Mouse (Mus musculus): Measurements from ENCODE around the gene Kndc1. TPM values are rescaled to one million over a fixed set of nuclear protein-coding genes. Genes with fewer than 3 reads are reported as not detected.
A peak's percentile ranks its signal among the peaks of the same experiment; 100 is the strongest.

The Kndc1 gene
- total and polyA plus RNA-seq, 3 experiments, result 0.47 TPM; not detected in 2

DNA sequence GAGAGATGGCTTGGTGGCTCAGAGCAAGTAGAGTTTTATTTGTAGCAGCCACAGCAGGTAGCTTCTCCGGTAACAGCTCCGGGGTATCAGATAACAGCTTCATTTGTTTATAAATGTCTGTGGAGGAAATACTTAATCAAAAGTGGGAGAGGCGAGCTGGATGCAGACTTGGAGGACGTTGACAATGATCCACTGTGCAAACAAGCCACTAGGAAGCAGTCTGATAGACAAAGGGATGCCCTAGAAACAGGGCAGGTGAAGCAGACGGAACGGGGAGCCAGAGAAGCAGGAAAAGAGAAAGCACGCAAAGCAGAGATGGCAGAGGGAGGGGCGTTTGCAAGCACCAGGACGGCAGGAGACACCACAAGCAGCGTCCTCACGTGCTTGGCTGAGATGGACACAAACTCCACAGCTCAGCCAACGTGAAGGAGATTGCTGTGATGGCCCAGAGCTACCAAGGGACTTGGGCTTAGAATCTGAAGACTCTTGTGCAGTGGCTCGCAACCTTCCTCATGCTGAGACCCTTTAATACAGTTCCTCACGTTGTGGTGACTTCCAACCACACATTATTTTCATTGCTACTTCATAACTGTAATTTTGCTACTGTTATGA lies 21.3 kb downstream of the Kndc1 start:
- H3K27ac ChIP-seq, result no peak overlapping the region
- H3K4me1 ChIP-seq (ENCODE audit: control insufficient read depth, insufficient read depth, low read length), result no peaks in the 10 kb centered on the region
- TF ChIP-seq EP300 (IDR thresholded peaks at IDR 0.05; ENCODE audit: insufficient read depth, low read depth, low read length) (no peak), CTCF (IDR thresholded peaks at IDR 0.05) (no peak), POLR2A (IDR thresholded peaks at IDR 0.05; ENCODE audit: insufficient read depth, low read depth, low read length) (no peak)
- 7% methylated on average over 14 of the region's 14 CpGs for WGBS
- no peaks in the 10 kb centered on the region for H3K36me3 ChIP-seq (ENCODE audit: control insufficient read depth, insufficient read depth, low read length)
- no peak overlapping the region for H3K4me3 ChIP-seq
- intact Hi-C loops (cut with DNase I), result no loop called here
- H3K9ac ChIP-seq (ENCODE audit: low read depth, low read length), result no peak overlapping the region
- no peaks in the 10 kb centered on the region for H3K79me2 ChIP-seq (replicated peaks; ENCODE audit: control insufficient read depth, insufficient read depth, low read length)
- no peak for DNase-seq
- H3K27me3 ChIP-seq (ENCODE audit: control insufficient read depth, insufficient read depth, low read length), result peaks cover 7% of the 10 kb centered on the region

DNA sequence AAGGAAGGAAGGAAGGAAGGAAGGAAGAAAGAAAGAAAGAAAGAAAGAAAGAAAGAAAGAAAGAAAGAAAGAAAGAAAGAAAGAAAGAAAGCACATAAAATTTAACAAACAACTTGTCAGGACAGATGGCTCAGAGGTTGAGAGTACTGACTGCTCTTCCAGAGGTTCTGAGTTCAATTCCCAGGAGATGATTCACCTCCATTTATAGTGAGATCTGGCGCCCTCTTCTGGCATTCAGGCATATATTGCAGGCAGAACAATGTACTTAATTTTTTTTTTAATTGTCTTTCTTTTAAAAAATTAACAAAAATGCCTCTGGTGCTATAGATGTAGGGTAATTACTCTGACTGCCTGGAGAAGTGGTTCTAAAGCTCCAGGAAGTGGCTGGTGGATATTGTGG lies 21.8 kb downstream of the Kndc1 start:
- intact Hi-C loops (cut with DNase I), result no loop called here
- TF ChIP-seq POLR2A (IDR thresholded peaks at IDR 0.05; ENCODE audit: insufficient read depth, low read depth, low read length), result no peak
- TF ChIP-seq EP300 (IDR thresholded peaks at IDR 0.05; ENCODE audit: insufficient read depth, low read depth, low read length), result no peak
- TF ChIP-seq CTCF (IDR thresholded peaks at IDR 0.05), result peak; percentile 33
- WGBS, result 2% methylated on average over 1 of the region's 1 CpGs
- Histone ChIP-seq H3K4me3 (no peak overlapping the region), H3K9ac (ENCODE audit: low read depth, low read length) (no peak overlapping the region), H3K36me3 (ENCODE audit: control insufficient read depth, insufficient read depth, low read length) (no peaks in the 10 kb centered on the region), H3K27me3 (ENCODE audit: control insufficient read depth, insufficient read depth, low read length) (peaks cover 7% of the 10 kb centered on the region), H3K27ac (no peak overlapping the region), H3K4me1 (ENCODE audit: control insufficient read depth, insufficient read depth, low read length) (no peaks in the 10 kb centered on the region), H3K79me2 (replicated peaks; ENCODE audit: control insufficient read depth, insufficient read depth, low read length) (no peaks in the 10 kb centered on the region)
- DNase-seq, result no peak

DNA sequence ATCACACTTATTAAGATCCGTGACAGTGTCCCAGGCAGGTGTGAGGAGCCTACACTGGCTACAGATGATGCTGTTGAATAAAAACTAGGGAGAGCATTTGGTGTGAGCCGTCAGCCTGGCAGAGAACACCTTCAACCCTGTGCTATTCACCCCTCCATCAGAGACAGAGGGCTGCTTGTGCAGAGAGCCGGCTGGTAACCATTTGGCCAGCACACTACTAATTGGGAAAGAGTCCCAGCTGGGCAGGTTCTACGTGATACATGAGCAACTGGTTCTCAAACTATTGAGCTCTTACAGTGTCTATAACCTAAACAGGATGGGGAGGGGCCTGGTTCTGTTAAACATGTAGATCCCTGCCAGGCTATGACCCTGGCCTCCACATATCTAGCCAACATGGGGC lies 23.8 kb downstream of the Kndc1 start:
- no peak for DNase-seq
- no peak overlapping the region for H3K27ac ChIP-seq
- intact Hi-C loops (cut with DNase I), result no loop called here
- WGBS, result 70% methylated on average over 4 of the region's 4 CpGs
- H3K4me1 ChIP-seq (ENCODE audit: control insufficient read depth, insufficient read depth, low read length), result no peaks in the 10 kb centered on the region
- no peak overlapping the region for H3K9ac ChIP-seq (ENCODE audit: low read depth, low read length)
- no peaks in the 10 kb centered on the region for H3K36me3 ChIP-seq (ENCODE audit: control insufficient read depth, insufficient read depth, low read length)
- H3K4me3 ChIP-seq, result no peak overlapping the region
- TF ChIP-seq POLR2A (IDR thresholded peaks at IDR 0.05; ENCODE audit: insufficient read depth, low read depth, low read length), result no peak
- no peak for TF ChIP-seq CTCF (IDR thresholded peaks at IDR 0.05)
- no peak for TF ChIP-seq EP300 (IDR thresholded peaks at IDR 0.05; ENCODE audit: insufficient read depth, low read depth, low read length)
- H3K27me3 ChIP-seq (ENCODE audit: control insufficient read depth, insufficient read depth, low read length), result peaks cover 7% of the 10 kb centered on the region
- H3K79me2 ChIP-seq (replicated peaks; ENCODE audit: control insufficient read depth, insufficient read depth, low read length), result no peaks in the 10 kb centered on the region

DNA sequence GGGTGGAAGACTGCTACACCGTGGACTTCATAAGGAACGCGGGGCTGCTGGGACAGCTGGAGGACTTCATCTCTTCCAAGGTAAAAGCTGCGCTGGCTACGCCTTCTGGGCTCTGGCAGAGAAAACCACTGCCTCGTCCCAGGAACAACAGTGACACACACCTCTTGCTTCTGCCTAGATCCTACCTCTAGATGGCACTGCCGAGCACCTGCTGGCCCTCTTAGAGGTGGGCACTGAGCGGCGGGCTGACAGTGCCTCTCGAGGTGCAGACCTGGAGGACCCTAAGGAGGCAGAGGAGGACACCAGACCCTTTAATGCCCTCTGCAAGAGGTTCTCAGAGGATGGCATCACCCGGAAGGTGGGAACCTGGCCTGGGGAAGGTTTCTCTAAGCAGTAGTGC lies 36.2 kb downstream of the Kndc1 start:
- Histone ChIP-seq H3K4me1 (ENCODE audit: control insufficient read depth, insufficient read depth, low read length) (no peaks in the 10 kb centered on the region), H3K27me3 (ENCODE audit: control insufficient read depth, insufficient read depth, low read length) (no peaks in the 10 kb centered on the region), H3K9ac (ENCODE audit: low read depth, low read length) (no peak overlapping the region), H3K79me2 (replicated peaks; ENCODE audit: control insufficient read depth, insufficient read depth, low read length) (no peaks in the 10 kb centered on the region), H3K27ac (no peak overlapping the region), H3K36me3 (ENCODE audit: control insufficient read depth, insufficient read depth, low read length) (no peaks in the 10 kb centered on the region), H3K4me3 (no peak overlapping the region)
- intact Hi-C loops (cut with DNase I), result no loop called here
- TF ChIP-seq CTCF (IDR thresholded peaks at IDR 0.05), result peak; percentile 69
- no peak for TF ChIP-seq EP300 (IDR thresholded peaks at IDR 0.05; ENCODE audit: insufficient read depth, low read depth, low read length)
- 16% methylated on average over 11 of the region's 11 CpGs for WGBS
- DNase-seq, result peak in 1 of 2 experiments; percentile 26

DNA sequence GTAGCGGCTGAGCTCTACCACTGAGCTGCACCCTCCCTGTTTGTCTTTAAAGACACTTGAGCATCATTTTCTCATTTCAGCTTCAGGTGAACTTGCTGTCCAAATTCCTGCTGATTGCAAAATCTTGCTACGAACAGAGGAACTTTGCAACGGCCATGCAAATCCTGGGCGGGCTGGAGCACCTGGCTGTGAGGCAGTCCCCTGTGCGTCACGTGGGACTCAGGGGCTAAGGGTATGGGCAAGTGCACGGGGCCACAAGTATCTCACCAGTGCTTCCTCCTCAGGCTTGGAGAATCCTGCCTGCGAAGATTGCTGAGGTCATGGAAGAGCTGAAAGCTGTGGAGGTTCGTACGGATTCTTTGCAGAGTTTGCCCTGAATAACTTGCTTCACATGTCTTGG lies 42.2 kb downstream of the Kndc1 start:
- intact Hi-C loops (cut with DNase I), result no loop called here
- DNase-seq, result no peak
- WGBS, result 79% methylated on average over 10 of the region's 10 CpGs
- TF ChIP-seq CTCF (IDR thresholded peaks at IDR 0.05) (no peak), EP300 (IDR thresholded peaks at IDR 0.05; ENCODE audit: insufficient read depth, low read depth, low read length) (no peak), POLR2A (IDR thresholded peaks at IDR 0.05; ENCODE audit: insufficient read depth, low read depth, low read length) (no peak)
- Histone ChIP-seq H3K27ac (no peak overlapping the region), H3K4me3 (no peak overlapping the region), H3K79me2 (replicated peaks; ENCODE audit: control insufficient read depth, insufficient read depth, low read length) (no peaks in the 10 kb centered on the region), H3K36me3 (ENCODE audit: control insufficient read depth, insufficient read depth, low read length) (no peaks in the 10 kb centered on the region), H3K27me3 (ENCODE audit: control insufficient read depth, insufficient read depth, low read length) (no peaks in the 10 kb centered on the region; the same call in 1 of the 2 replicates), H3K9ac (ENCODE audit: low read depth, low read length) (no peak overlapping the region), H3K4me1 (ENCODE audit: control insufficient read depth, insufficient read depth, low read length) (no peaks in the 10 kb centered on the region)

DNA sequence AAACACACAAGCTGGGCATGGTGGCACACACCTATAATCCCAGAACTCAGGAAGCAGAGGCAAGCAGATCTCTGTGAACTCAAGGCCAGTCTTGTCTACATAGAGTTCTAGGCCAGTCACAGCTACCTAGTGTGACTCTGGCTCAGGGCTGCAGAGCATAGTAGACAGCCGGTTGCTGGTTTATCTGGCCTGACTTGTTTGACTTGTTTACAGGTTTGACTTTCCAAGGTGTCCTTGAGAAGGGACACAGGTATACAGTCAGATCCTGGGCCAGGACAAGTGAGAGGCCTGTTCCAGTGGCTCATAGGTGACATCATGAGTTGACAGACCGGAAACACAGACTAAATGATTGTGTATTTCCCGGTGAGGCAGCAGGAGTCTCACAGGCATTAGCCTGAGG lies 42.6 kb downstream of the Kndc1 start:
- Histone ChIP-seq H3K9ac (ENCODE audit: low read depth, low read length) (no peak overlapping the region), H3K4me3 (no peak overlapping the region), H3K36me3 (ENCODE audit: control insufficient read depth, insufficient read depth, low read length) (no peaks in the 10 kb centered on the region), H3K27me3 (ENCODE audit: control insufficient read depth, insufficient read depth, low read length) (peaks cover 3% of the 10 kb centered on the region; the same call in 1 of the 2 replicates), H3K79me2 (replicated peaks; ENCODE audit: control insufficient read depth, insufficient read depth, low read length) (no peaks in the 10 kb centered on the region), H3K4me1 (ENCODE audit: control insufficient read depth, insufficient read depth, low read length) (no peaks in the 10 kb centered on the region), H3K27ac (no peak overlapping the region)
- TF ChIP-seq EP300 (IDR thresholded peaks at IDR 0.05; ENCODE audit: insufficient read depth, low read depth, low read length) (no peak), CTCF (IDR thresholded peaks at IDR 0.05) (no peak)
- intact Hi-C loops (cut with DNase I), result no loop called here
- WGBS, result 70% methylated on average over 3 of the region's 3 CpGs
- DNase-seq, result no peak

All from heart, adult 2 months (tissue).